Mouse (Mus musculus) brain, embryonic 14.5 days (tissue): ENCODE results near the gene Bmi1.

ENCODE experiments used
- CTCF ChIP-seq: fragments of 200-500 bp; IDR thresholded peaks from 2 replicates; pipeline ENCODE4 v1.5.1; 2012; ENCODE audit warnings: inconsistent platforms, mild to moderate bottlenecking, moderate library complexity, borderline replicate concordance; ENCODE audit not compliant: insufficient read depth, insufficient read length; ENCODE audit errors: extremely low read depth
- POLR2A ChIP-seq: fragments of 200-500 bp; IDR thresholded peaks from 2 replicates; pipeline ENCODE4 v1.6.1; 2012; ENCODE audit warnings: mild to moderate bottlenecking, inconsistent platforms, borderline replicate concordance; ENCODE audit not compliant: poor library complexity, insufficient read depth, insufficient read length, severe bottlenecking; ENCODE audit errors: extremely low read depth

- no peak for TF ChIP-seq CTCF
- no peak for TF ChIP-seq POLR2A
These were observed 47.6 kb downstream of the Bmi1 start for GRCm38 (mm10) chr2:18724462-18724861.
